Mouse (Mus musculus) liver, embryonic 18 days (tissue): Measurements from ENCODE around the gene Krt4. TPM values are rescaled to one million over a fixed set of nuclear protein-coding genes. Genes with fewer than 3 reads are reported as not detected.

ENCODE experiments used
- polyA plus RNA-seq: library from polyadenylated mRNA; depleted of rRNA; stranded (reverse); fragments of >200 nt; gene quantifications from 2 replicates; pipeline ENCODE4 v1.2.3, GENCODE M21; 2012; rRNA removed

Gene Krt4
- 0.10 and 0.16 TPM in 2 replicates for polyA plus RNA-seq

GRCm38 (mm10) chr15:101924635-101925034, at the start of gene Krt4:
TSS of gene Krt4 (minus strand) at chr15:101924735.

GRCm38 (mm10) chr15:101954187-101954586, 29.7 kb upstream of the Krt4 start, which contains the start of gene Krt78:
TSS of gene Krt78 (minus strand) at chr15:101954287.

DNA sequence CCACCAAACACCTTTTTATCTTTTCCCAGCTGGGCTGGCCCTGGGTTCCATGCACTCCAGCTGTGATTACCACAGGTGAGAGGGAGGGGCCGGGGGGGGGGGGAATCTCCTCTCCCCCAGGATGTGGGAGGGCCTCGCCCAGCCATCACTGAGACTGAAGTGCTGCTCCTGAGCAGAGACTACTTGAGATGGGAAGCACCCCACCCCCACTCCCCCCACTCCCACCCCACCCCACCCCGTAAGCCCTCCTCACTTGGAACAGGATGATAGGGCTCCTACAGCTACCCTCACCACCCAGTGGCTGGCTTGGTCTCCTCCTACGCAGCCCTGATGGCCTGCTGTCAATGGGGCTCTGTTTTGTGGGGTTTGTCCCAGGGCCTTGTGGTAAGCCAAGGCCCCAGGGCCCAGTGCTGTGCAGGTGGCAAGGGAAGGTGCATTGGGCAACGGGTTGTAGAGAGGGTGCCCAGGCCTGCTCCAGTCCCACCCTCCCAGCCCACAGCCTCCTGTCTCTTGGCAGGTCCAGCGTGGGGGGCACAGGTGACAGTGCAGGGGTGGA, 15.8 kb upstream of the Krt4 start, which contains the start of gene Krt79:
TSS of gene Krt79 (minus strand) at position 51 of the 556 bp plus-strand sequence.

DNA sequence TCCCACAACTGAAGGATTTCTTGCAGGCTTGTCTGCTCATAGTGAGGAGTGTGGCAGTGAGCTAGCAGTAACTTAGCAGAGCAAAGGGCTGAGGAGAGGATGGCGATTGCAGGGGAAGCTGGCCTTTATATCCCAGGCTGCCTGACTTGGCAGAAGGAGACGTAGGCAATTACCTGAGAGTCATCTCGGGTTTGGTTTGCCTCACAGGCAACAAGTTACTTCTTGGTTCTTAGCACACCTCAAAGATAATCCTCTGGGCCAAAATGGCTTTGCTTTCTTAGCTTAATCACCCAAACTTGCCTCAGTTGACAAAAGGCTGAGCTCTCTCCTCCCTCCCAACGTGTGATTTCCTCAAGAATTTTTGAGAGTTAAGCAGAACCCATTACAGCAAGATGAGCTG, 31.7 kb downstream of the Krt4 start, which contains the start of gene Krt76:
TSS of gene Krt76 (minus strand) at position 101 of the 400 bp plus-strand sequence.

DNA sequence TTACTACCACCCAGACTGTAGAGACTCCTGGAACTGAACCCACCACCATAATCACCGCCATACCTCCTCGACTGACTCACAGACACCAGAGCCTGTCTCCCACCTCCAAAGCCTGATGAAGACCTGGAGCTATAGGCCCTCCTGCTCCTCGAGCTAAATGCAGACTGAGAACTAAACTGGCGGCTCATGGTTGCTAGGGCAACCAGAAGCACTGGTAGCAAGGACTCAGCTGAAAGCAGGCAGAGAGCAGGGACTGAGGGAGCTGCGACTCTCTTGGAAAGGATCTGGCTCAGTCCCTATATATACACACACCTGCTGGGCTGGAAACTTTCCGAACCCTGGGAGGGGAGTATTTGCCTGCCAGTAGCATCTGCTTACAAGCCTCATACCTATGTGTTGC, 55.1 kb downstream of the Krt4 start, which contains the start of gene Krt77:
TSS of gene Krt77 (minus strand) at position 275 of the 400 bp plus-strand sequence.

Other genes with a start within 250 kb of the Krt4 start
- not detected in 2 replicates for gene Krt6b, start 244.4 kb downstream of the Krt4 start, polyA plus RNA-seq
- not detected in 2 replicates for gene Krt6a, start 230.4 kb downstream of the Krt4 start, polyA plus RNA-seq
- gene Krt5, start 211.8 kb downstream of the Krt4 start, polyA plus RNA-seq: not detected in 2 replicates
- not detected in 2 replicates for gene Krt71, start 181.6 kb downstream of the Krt4 start, polyA plus RNA-seq
- not detected in 2 replicates for gene Krt72, start 138.3 kb downstream of the Krt4 start, polyA plus RNA-seq
- gene Krt73, start 122.4 kb downstream of the Krt4 start, polyA plus RNA-seq: not detected in 2 replicates
- gene Krt2, start 106.6 kb downstream of the Krt4 start, polyA plus RNA-seq: not detected in 2 replicates
- 0.02 TPM in 1 of 2 replicates, not detected in the other for gene Krt1, start 73.9 kb downstream of the Krt4 start, polyA plus RNA-seq
- not detected in 2 replicates for gene Krt77, start 55.0 kb downstream of the Krt4 start, polyA plus RNA-seq
- gene Krt76, start 31.8 kb downstream of the Krt4 start, polyA plus RNA-seq: not detected in 2 replicates
- gene Krt79, start 15.6 kb upstream of the Krt4 start, polyA plus RNA-seq: 0.04 TPM in 1 of 2 replicates, not detected in the other
- 0.01 TPM in 1 of 2 replicates, not detected in the other for gene Krt78, start 29.6 kb upstream of the Krt4 start, polyA plus RNA-seq
- gene Krt8, start 79.7 kb upstream of the Krt4 start, polyA plus RNA-seq: 70.7 and 89.5 TPM in 2 replicates
- 69.9 and 86.6 TPM in 2 replicates for gene Krt18, start 103.4 kb upstream of the Krt4 start, polyA plus RNA-seq
- 57.2 and 64.5 TPM in 2 replicates for gene Eif4b, start 149.0 kb upstream of the Krt4 start, polyA plus RNA-seq
- gene Tns2, start 175.7 kb upstream of the Krt4 start, polyA plus RNA-seq: 9.6 and 10.3 TPM in 2 replicates
- 14.1 and 15.2 TPM in 2 replicates for gene Spryd3, start 211.5 kb upstream of the Krt4 start, polyA plus RNA-seq
- 2.3 and 2.6 TPM in 2 replicates for gene Igfbp6, start 219.6 kb upstream of the Krt4 start, polyA plus RNA-seq
- gene Soat2, start 225.8 kb upstream of the Krt4 start, polyA plus RNA-seq: 26.4 and 26.5 TPM in 2 replicates